Mouse (Mus musculus): ENCODE data around the gene Gm5148.
A peak's percentile ranks its signal among the peaks of the same experiment; 100 is the strongest.

Gene Gm5148

DNA sequence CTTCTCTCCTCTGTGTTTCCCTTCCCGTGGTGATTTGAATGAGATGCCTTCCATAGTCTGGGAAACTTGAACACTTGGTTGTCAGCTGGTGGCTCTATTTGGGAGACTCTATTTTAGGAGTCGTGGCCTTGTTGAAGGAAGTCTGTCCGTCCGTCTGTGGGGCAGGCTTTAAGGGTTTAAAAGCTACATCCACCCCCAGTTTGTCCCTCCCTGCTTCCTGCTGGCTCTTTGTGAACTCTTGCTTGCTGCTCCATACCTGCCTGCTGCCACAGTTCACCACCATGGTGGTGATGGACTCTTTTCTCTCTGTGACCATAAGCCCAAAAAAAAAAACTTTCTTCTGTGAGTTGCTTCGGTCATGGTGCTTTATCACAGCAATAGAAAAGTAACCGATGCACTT, 21.2 kb downstream of the Gm5148 start:
- Histone ChIP-seq H3K27me3 (ENCODE audit: insufficient read depth, low read length) (no peaks in the 10 kb centered on the region), H3K4me3 (replicated peaks; ENCODE audit: low read length) (no peak overlapping the region), H3K4me1 (replicated peaks; ENCODE audit: low read depth, low read length) (peaks cover 34% of the 10 kb centered on the region), H3K9me3 (ENCODE audit: low read length) (no peaks in the 10 kb centered on the region; the same call in 1 of the 2 replicates), H3K36me3 (ENCODE audit: insufficient read depth, low read length) (peaks cover 4% of the 10 kb centered on the region; the same call in 1 of the 2 replicates)
- TF ChIP-seq NANOG (IDR thresholded peaks at IDR 0.05; ENCODE audit: borderline replicate concordance, low read length) (no peak), CTCF (conservative IDR thresholded peaks at IDR 0.05; ENCODE audit: low read length) (no peak), POU5F1 (IDR thresholded peaks at IDR 0.05; ENCODE audit: borderline replicate concordance, low read length) (no peak)

- Histone ChIP-seq H3K36me3 (ENCODE audit: insufficient read depth, low read length) (no peaks in the 10 kb centered on the region), H3K4me1 (replicated peaks; ENCODE audit: low read depth, low read length) (peaks cover 2% of the 10 kb centered on the region; the same call in 1 of the 2 replicates), H3K27me3 (ENCODE audit: insufficient read depth, low read length) (peaks cover 14% of the 10 kb centered on the region), H3K4me3 (replicated peaks; ENCODE audit: low read length) (no peak overlapping the region), H3K9me3 (ENCODE audit: low read length) (no peaks in the 10 kb centered on the region)
- TF ChIP-seq NANOG (IDR thresholded peaks at IDR 0.05; ENCODE audit: borderline replicate concordance, low read length) (no peak), CTCF (conservative IDR thresholded peaks at IDR 0.05; ENCODE audit: low read length) (no peak), POU5F1 (IDR thresholded peaks at IDR 0.05; ENCODE audit: borderline replicate concordance, low read length) (no peak)
Observed at GRCm38 (mm10) chr3:37693552-37693951, 30.7 kb downstream of the Gm5148 start.

- Histone ChIP-seq H3K9me3 (ENCODE audit: low read length) (no peaks in the 10 kb centered on the region), H3K27me3 (ENCODE audit: insufficient read depth, low read length) (peaks cover 16% of the 10 kb centered on the region), H3K4me1 (replicated peaks; ENCODE audit: low read depth, low read length) (peaks cover 8% of the 10 kb centered on the region), H3K36me3 (ENCODE audit: insufficient read depth, low read length) (no peaks in the 10 kb centered on the region), H3K4me3 (replicated peaks; ENCODE audit: low read length) (no peak overlapping the region)
- TF ChIP-seq CTCF (conservative IDR thresholded peaks at IDR 0.05; ENCODE audit: low read length) = no peak
- TF ChIP-seq POU5F1 (IDR thresholded peaks at IDR 0.05; ENCODE audit: borderline replicate concordance, low read length) = no peak
- no peak for TF ChIP-seq NANOG (IDR thresholded peaks at IDR 0.05; ENCODE audit: borderline replicate concordance, low read length)
Observed at GRCm38 (mm10) chr3:37692945-37693344, 31.3 kb downstream of the Gm5148 start.

GRCm38 (mm10) chr3:37687158-37687980, 36.9 kb downstream of the Gm5148 start:
- peaks cover 20% of the 10 kb centered on the region for H3K36me3 ChIP-seq (ENCODE audit: insufficient read depth, low read length)
- H3K9me3 ChIP-seq (ENCODE audit: low read length) = no peaks in the 10 kb centered on the region
- H3K27me3 ChIP-seq (ENCODE audit: insufficient read depth, low read length) = peaks cover 16% of the 10 kb centered on the region
- peak overlapping the region; percentile 73 for H3K4me3 ChIP-seq (replicated peaks; ENCODE audit: low read length)
- peaks cover 41% of the 10 kb centered on the region for H3K4me1 ChIP-seq (replicated peaks; ENCODE audit: low read depth, low read length)
- TF ChIP-seq POU5F1 (IDR thresholded peaks at IDR 0.05; ENCODE audit: borderline replicate concordance, low read length) (no peak), CTCF (conservative IDR thresholded peaks at IDR 0.05; ENCODE audit: low read length) (no peak), NANOG (IDR thresholded peaks at IDR 0.05; ENCODE audit: borderline replicate concordance, low read length) (no peak)

- Histone ChIP-seq H3K36me3 (ENCODE audit: insufficient read depth, low read length) (peaks cover 24% of the 10 kb centered on the region), H3K27me3 (ENCODE audit: insufficient read depth, low read length) (peaks cover 16% of the 10 kb centered on the region), H3K9me3 (ENCODE audit: low read length) (no peaks in the 10 kb centered on the region), H3K4me1 (replicated peaks; ENCODE audit: low read depth, low read length) (peaks cover 41% of the 10 kb centered on the region), H3K4me3 (replicated peaks; ENCODE audit: low read length) (peak overlapping the region; percentile 73)
- TF ChIP-seq POU5F1 (IDR thresholded peaks at IDR 0.05; ENCODE audit: borderline replicate concordance, low read length) (no peak), NANOG (IDR thresholded peaks at IDR 0.05; ENCODE audit: borderline replicate concordance, low read length) (no peak)
Observed at GRCm38 (mm10) chr3:37686751-37687150, 37.5 kb downstream of the Gm5148 start.

GRCm38 (mm10) chr3:37686219-37686618, 38.1 kb downstream of the Gm5148 start:
- Histone ChIP-seq H3K9me3 (ENCODE audit: low read length) (no peaks in the 10 kb centered on the region), H3K4me1 (replicated peaks; ENCODE audit: low read depth, low read length) (peaks cover 41% of the 10 kb centered on the region), H3K36me3 (ENCODE audit: insufficient read depth, low read length) (peaks cover 30% of the 10 kb centered on the region), H3K4me3 (replicated peaks; ENCODE audit: low read length) (peak overlapping the region; percentile 73; the same call in 1 of the 2 replicates), H3K27me3 (ENCODE audit: insufficient read depth, low read length) (peaks cover 12% of the 10 kb centered on the region; the same call in 1 of the 2 replicates)
- TF ChIP-seq NANOG (IDR thresholded peaks at IDR 0.05; ENCODE audit: borderline replicate concordance, low read length) = no peak
- TF ChIP-seq CTCF (conservative IDR thresholded peaks at IDR 0.05; ENCODE audit: low read length) = no peak
- TF ChIP-seq POU5F1 (IDR thresholded peaks at IDR 0.05; ENCODE audit: borderline replicate concordance, low read length) = no peak

DNA sequence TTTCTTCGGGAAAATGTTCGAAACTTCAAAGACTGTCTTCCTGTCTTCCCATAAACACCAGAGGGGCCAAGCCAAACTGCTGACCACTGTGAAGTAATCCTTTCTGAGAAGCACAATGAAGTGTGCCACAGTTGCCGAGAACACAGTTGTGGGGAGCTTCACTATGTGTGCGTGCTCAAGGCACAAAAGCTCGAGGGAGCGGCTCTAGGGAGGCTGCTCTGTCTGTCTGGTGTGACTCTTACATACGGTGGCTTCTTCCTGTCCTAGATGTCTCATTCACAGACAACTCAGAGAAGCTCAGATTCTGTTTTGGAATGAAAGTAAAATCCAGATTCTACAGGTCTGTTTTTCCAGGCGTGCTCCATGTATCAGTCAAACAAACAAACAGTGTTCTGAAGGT, 48.0 kb downstream of the Gm5148 start:
- no peaks in the 10 kb centered on the region for H3K27me3 ChIP-seq (ENCODE audit: insufficient read depth, low read length)
- no peak for TF ChIP-seq CTCF (conservative IDR thresholded peaks at IDR 0.05; ENCODE audit: low read length)
- no peak for TF ChIP-seq NANOG (IDR thresholded peaks at IDR 0.05; ENCODE audit: borderline replicate concordance, low read length)
- no peak for TF ChIP-seq POU5F1 (IDR thresholded peaks at IDR 0.05; ENCODE audit: borderline replicate concordance, low read length)
- H3K4me3 ChIP-seq (replicated peaks; ENCODE audit: low read length) = no peak overlapping the region
- H3K4me1 ChIP-seq (replicated peaks; ENCODE audit: low read depth, low read length) = peaks cover 47% of the 10 kb centered on the region
- no peaks in the 10 kb centered on the region for H3K9me3 ChIP-seq (ENCODE audit: low read length)
- peaks cover 92% of the 10 kb centered on the region for H3K36me3 ChIP-seq (ENCODE audit: insufficient read depth, low read length)

DNA sequence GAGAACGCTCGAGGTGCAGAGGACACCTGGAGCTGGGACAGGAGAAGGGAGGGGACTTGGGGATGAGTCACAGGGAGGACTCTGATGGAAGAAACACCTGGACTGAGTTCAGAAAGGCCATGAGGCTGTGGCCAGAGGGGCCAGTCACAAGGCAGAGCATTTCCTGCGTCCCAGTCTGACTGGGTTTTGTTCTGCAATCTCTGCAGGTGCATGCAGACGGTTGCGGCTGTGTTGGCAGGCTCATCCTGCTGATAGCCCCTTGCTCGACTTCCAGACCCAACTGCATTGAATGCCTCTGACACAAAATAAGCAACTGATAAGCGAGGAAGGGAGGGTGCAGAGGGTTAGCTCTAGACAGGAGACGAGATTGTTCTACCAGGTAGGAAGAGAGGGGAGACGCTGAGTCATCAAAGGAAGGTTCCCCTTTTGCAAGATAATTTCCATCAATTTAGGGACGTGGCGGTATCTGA, 49.2 kb downstream of the Gm5148 start:
- no peaks in the 10 kb centered on the region for H3K27me3 ChIP-seq (ENCODE audit: insufficient read depth, low read length)
- H3K9me3 ChIP-seq (ENCODE audit: low read length) = no peaks in the 10 kb centered on the region
- no peak overlapping the region for H3K4me3 ChIP-seq (replicated peaks; ENCODE audit: low read length)
- no peak for TF ChIP-seq NANOG (IDR thresholded peaks at IDR 0.05; ENCODE audit: borderline replicate concordance, low read length)
- TF ChIP-seq CTCF (conservative IDR thresholded peaks at IDR 0.05; ENCODE audit: low read length) = no peak
- no peak for TF ChIP-seq POU5F1 (IDR thresholded peaks at IDR 0.05; ENCODE audit: borderline replicate concordance, low read length)
- H3K4me1 ChIP-seq (replicated peaks; ENCODE audit: low read depth, low read length) = peaks cover 56% of the 10 kb centered on the region
- peaks cover 87% of the 10 kb centered on the region for H3K36me3 ChIP-seq (ENCODE audit: insufficient read depth, low read length)

All from E14TG2a.4 (cell line).